ENCODE assay signal across 9 mouse cellular contexts in the genomic region with DNA sequence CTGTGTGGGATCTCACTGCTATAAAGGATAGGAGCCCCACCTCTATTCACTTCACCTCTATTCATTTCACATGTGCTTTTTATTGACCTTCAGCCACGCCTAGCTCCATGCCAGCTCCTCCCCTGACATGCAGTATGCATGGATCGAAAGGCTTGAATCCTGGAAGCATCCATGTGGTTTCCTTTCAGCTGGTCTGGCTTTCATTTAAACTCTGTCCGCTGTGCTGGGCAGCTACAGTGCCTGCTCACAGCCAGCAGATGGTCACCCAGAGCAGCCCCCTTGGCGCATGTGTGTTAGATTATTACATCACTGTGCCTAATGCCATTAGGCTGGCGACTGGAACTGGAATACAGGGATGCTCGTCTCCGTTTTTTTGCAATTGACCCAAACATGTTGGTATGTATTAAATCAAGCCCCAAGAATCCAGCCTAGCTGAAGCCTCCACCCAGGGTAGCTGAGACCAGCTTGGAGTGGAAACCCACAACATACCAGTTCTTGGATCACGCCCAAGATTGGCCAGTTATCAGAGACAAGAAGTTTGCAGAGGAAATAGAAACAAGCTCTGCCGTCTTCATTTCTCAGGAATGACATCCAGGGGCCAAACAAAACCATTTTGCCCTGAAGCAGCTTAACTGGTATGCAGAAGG.
A peak's percentile ranks its signal among the peaks of the same experiment; 100 is the strongest.
DNase-seq lines count a peak whose midpoint lies in the region; ATAC-seq lines count a peak whose summit lies in the region.
"Had no signal": no experiment of that assay in that cellular context is flagged by ENCODE, and none has a peak within 500 bp of the region (broad histone marks: within the 10 kb centered on the region; RNA-seq: fewer than 3 reads in every experiment).

No protein-coding gene starts in this region.

- no peaks in the 10 kb centered on the region for H3K27me3 ChIP-seq in embryonic facial prominence, embryonic 15.5 days

- WGBS in embryonic facial prominence, embryonic 15.5 days: 25% methylated on average over 9 of the region's 9 CpGs

- peak overlapping the region; percentile 31 for H3K27ac ChIP-seq in embryonic facial prominence, embryonic 15.5 days (replicated peaks)

- H3K4me2 ChIP-seq in embryonic facial prominence, embryonic 15.5 days (replicated peaks): 0 out of 2 replicates have a peak overlapping the region, but pooled peaks have one; percentile 8

- no peak overlapping the region for H3K9ac ChIP-seq in embryonic facial prominence, embryonic 15.5 days

- no peak overlapping the region for H3K4me3 ChIP-seq in embryonic facial prominence, embryonic 15.5 days (replicated peaks)

- H3K4me1 ChIP-seq in embryonic facial prominence, embryonic 15.5 days: peaks cover 18% of the 10 kb centered on the region

- DNase-seq in frontal cortex, postnatal 14 days (ENCODE audit: low spot score in 2 of 2): no peak
- DNase-seq in 3T3-L1 (ENCODE audit: low read depth, low spot score): peak; percentile 95
- peak; percentile 29 to 31 for DNase-seq in layer of hippocampus, postnatal 10 days (ENCODE audit: low spot score in 2 of 2)
- no peak for DNase-seq in thymus, postnatal 10 days (ENCODE audit: low spot score in 2 of 2)
- no peak for DNase-seq in gastrocnemius, postnatal 4 days (ENCODE audit: low spot score in 2 of 2)
- no peak for DNase-seq in kidney, postnatal 36 days
- DNase-seq: right cerebral cortex, adult 18-20 months had no signal

- peak; percentile 27; the same call in 1 of the 2 replicates for ATAC-seq in frontal cortex, adult (ENCODE audit: low TSS enrichment)
- peak; percentile 82 for ATAC-seq in embryonic facial prominence, embryonic 15.5 days (ENCODE audit: insufficient number of reproducible peaks, low FRiP score, low TSS enrichment, low read depth)

- H3K9me3 ChIP-seq in embryonic facial prominence, embryonic 15.5 days (replicated peaks): no peaks in the 10 kb centered on the region

- H3K36me3 ChIP-seq in embryonic facial prominence, embryonic 15.5 days: no peaks in the 10 kb centered on the region

Comparison
In these comparisons a context has a peak if more than half of its experiments do, and no peak if none do; other contexts are left out.
1. DNase-seq: peak in 3T3-L1 (single experiment) and layer of hippocampus, postnatal 10 days (2 of 2); none in frontal cortex, postnatal 14 days (0 of 2), thymus, postnatal 10 days (0 of 2), gastrocnemius, postnatal 4 days (0 of 2) and kidney, postnatal 36 days (0 of 2).